Mouse (Mus musculus): ENCODE results near the gene Dip2b.

Gene Dip2b

GRCm38 (mm10) chr15:100050940-100051339 lies 12.5 kb downstream of the Dip2b start:
- no peak for DNase-seq (ENCODE audit: low read depth, low spot score)

GRCm38 (mm10) chr15:100052726-100053125 lies 14.3 kb downstream of the Dip2b start:
- DNase-seq (ENCODE audit: low read depth, low spot score), result peak; percentile 25

- peak; percentile 60 for DNase-seq (ENCODE audit: low read depth, low spot score)
Observed at GRCm38 (mm10) chr15:100056397-100056908, 18.0 kb downstream of the Dip2b start.

GRCm38 (mm10) chr15:100057698-100058097 lies 19.2 kb downstream of the Dip2b start:
- no peak for DNase-seq (ENCODE audit: low read depth, low spot score)

GRCm38 (mm10) chr15:100058143-100058542 lies 19.7 kb downstream of the Dip2b start:
- DNase-seq (ENCODE audit: low read depth, low spot score), result no peak

GRCm38 (mm10) chr15:100058912-100059311 lies 20.4 kb downstream of the Dip2b start:
- DNase-seq (ENCODE audit: low read depth, low spot score), result no peak

- no peak for DNase-seq (ENCODE audit: low read depth, low spot score)
Observed at GRCm38 (mm10) chr15:100059626-100060311, 21.3 kb downstream of the Dip2b start.

GRCm38 (mm10) chr15:100060513-100061140 lies 22.2 kb downstream of the Dip2b start:
- peak; percentile 31 for DNase-seq (ENCODE audit: low read depth, low spot score)

GRCm38 (mm10) chr15:100061377-100061776 lies 22.9 kb downstream of the Dip2b start:
- no peak for DNase-seq (ENCODE audit: low read depth, low spot score)

- no peak for DNase-seq (ENCODE audit: low read depth, low spot score)
Observed at GRCm38 (mm10) chr15:100063229-100063773, 24.8 kb downstream of the Dip2b start.

- DNase-seq (ENCODE audit: low read depth, low spot score), result no peak
Observed at GRCm38 (mm10) chr15:100066702-100067101, 28.2 kb downstream of the Dip2b start.

- DNase-seq (ENCODE audit: low read depth, low spot score), result no peak
Observed at GRCm38 (mm10) chr15:100069101-100069500, 30.6 kb downstream of the Dip2b start.

- DNase-seq (ENCODE audit: low read depth, low spot score), result no peak
Observed at GRCm38 (mm10) chr15:100070021-100070420, 31.6 kb downstream of the Dip2b start.

GRCm38 (mm10) chr15:100071819-100072218 lies 33.4 kb downstream of the Dip2b start:
- DNase-seq (ENCODE audit: low read depth, low spot score), result no peak

- no peak for DNase-seq (ENCODE audit: low read depth, low spot score)
Observed at GRCm38 (mm10) chr15:100073696-100074453, 35.4 kb downstream of the Dip2b start.

GRCm38 (mm10) chr15:100074754-100075153 lies 36.3 kb downstream of the Dip2b start:
- no peak for DNase-seq (ENCODE audit: low read depth, low spot score)

GRCm38 (mm10) chr15:100076362-100076761 lies 37.9 kb downstream of the Dip2b start:
- DNase-seq (ENCODE audit: low read depth, low spot score), result no peak

- peak; percentile 58 for DNase-seq (ENCODE audit: low read depth, low spot score)
Observed at GRCm38 (mm10) chr15:100080833-100081477, 42.5 kb downstream of the Dip2b start.

GRCm38 (mm10) chr15:100081478-100081998 lies 43.1 kb downstream of the Dip2b start:
- DNase-seq (ENCODE audit: low read depth, low spot score), result no peak

- peak; percentile 20 for DNase-seq (ENCODE audit: low read depth, low spot score)
Observed at GRCm38 (mm10) chr15:100082052-100082451, 43.6 kb downstream of the Dip2b start.

GRCm38 (mm10) chr15:100082733-100083132 lies 44.3 kb downstream of the Dip2b start:
- no peak for DNase-seq (ENCODE audit: low read depth, low spot score)

All from 3T3-L1 (cell line).